Mouse (Mus musculus) liver, embryonic 13.5 days (tissue): Measurements from ENCODE around the gene Rnf4. TPM values are rescaled to one million over a fixed set of nuclear protein-coding genes. Genes with fewer than 3 reads are reported as not detected.

Experiments used
- ATAC-seq: fragments of 200-750 bp; cut with Nextera tagmentation; 2 replicates; pipeline ENCODE4 v1.8.0; 2017; ENCODE audit warnings: low read depth, mild to moderate bottlenecking, moderate number of reproducible peaks, moderate library complexity
- DNase-seq: peaks from one replicate; pipeline ENCODE4 v3.0.0; 2022
- H3K27ac ChIP-seq: fragments of 300-500 bp; sonication (generic); 2 replicates; pipeline ENCODE4 v1.5.1; 2015; ENCODE audit warnings: moderate library complexity, mild to moderate bottlenecking, inconsistent platforms
- H3K27me3 ChIP-seq: fragments of 300-500 bp; sonication (generic); 2 replicates; pipeline ENCODE4 v1.6.1; 2015; ENCODE audit warnings: mild to moderate bottlenecking, inconsistent platforms
- H3K36me3 ChIP-seq: fragments of 300-500 bp; sonication (generic); 2 replicates; pipeline ENCODE4 v1.6.1; 2015; ENCODE audit warnings: mild to moderate bottlenecking, inconsistent platforms
- H3K4me1 ChIP-seq: fragments of 300-500 bp; sonication (generic); replicated peaks from 2 replicates; pipeline ENCODE4 v1.6.1; 2015; ENCODE audit warnings: inconsistent platforms
- H3K4me2 ChIP-seq: fragments of 300-500 bp; sonication (generic); 2 replicates; pipeline ENCODE4 v1.6.1; 2015; ENCODE audit warnings: inconsistent platforms, mild to moderate bottlenecking, moderate library complexity
- H3K4me3 ChIP-seq: fragments of 300-500 bp; sonication (generic); replicated peaks from 2 replicates; pipeline ENCODE4 v1.5.1; 2015; ENCODE audit warnings: mild to moderate bottlenecking, inconsistent platforms
- H3K9ac ChIP-seq: fragments of 300-500 bp; sonication (generic); 2 replicates; pipeline ENCODE4 v1.6.1; 2015; ENCODE audit warnings: mild to moderate bottlenecking, inconsistent platforms
- H3K9me3 ChIP-seq: fragments of 300-500 bp; sonication (generic); replicated peaks from 2 replicates; pipeline ENCODE4 v1.6.1; 2016; ENCODE audit warnings: inconsistent platforms
- WGBS: fragments of 180-500 bp; shearing (Covaris S2); methylation state at CpG from one replicate; pipeline ENCODE4 v1.1.7; 2015; ENCODE audit not compliant: insufficient replicate concordance; 5-methylcytosine and 5-hydroxymethylcytosine counted together
- polyA plus RNA-seq: library from polyadenylated mRNA; unstranded; fragments of >200 nt; fragmentation: Nextera tagmentation; extraction: Ambion mirVana; gene quantifications from 2 replicates; pipeline ENCODE4 v1.2.1, GENCODE M21; 2015

The Rnf4 gene
- polyA plus RNA-seq, 1 experiment from 2014 or later, result 79.1 TPM

GRCm38 (mm10) chr5:34340246-34340645 lies 4.2 kb downstream of the Rnf4 start:
- peaks cover 50% of the 10 kb centered on the region for H3K4me1 ChIP-seq
- H3K4me2 ChIP-seq, result no peak overlapping the region
- H3K36me3 ChIP-seq, result peaks cover 39% of the 10 kb centered on the region
- 79% methylated on average over 6 of the region's 6 CpGs for WGBS
- no peak overlapping the region for H3K4me3 ChIP-seq
- H3K9ac ChIP-seq, result no peak overlapping the region
- no peaks in the 10 kb centered on the region for H3K9me3 ChIP-seq
- DNase-seq (no peak), ATAC-seq (no peak)
- H3K27ac ChIP-seq, result no peak overlapping the region
- H3K27me3 ChIP-seq, result no peaks in the 10 kb centered on the region

GRCm38 (mm10) chr5:34352084-34352631 lies 16.1 kb downstream of the Rnf4 start:
- Histone ChIP-seq H3K27ac (no peak overlapping the region), H3K4me2 (no peak overlapping the region), H3K9ac (no peak overlapping the region), H3K36me3 (peaks cover 98% of the 10 kb centered on the region), H3K4me1 (0 out of 2 replicates have a peak, but pooled peaks cover 6% of the 10 kb centered on the region), H3K9me3 (no peaks in the 10 kb centered on the region), H3K27me3 (no peaks in the 10 kb centered on the region), H3K4me3 (no peak overlapping the region)
- ATAC-seq, result no peak
- DNase-seq, result no peak
- 87% methylated on average over 3 of the region's 3 CpGs for WGBS

DNA sequence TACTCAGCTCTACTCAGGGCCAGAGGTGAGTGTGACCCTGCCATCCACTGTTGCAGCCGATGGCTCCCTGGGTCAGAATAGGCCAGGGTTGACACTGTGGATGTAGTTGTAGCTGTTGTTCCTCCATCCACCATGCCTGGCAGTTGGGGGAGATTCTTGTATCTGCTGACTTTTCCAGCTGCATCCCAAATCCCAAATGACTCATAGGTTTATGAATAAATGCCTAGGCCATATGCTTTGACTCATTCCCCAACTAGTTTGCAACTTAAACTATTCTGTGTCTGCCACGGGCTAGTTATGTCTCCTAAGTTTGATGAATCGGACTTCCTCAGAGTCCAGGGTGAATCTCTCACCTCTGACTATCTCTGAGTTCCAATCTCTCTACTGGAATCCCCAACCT lies 24.2 kb downstream of the Rnf4 start:
- no peak for ATAC-seq
- DNase-seq, result no peak
- H3K4me1 ChIP-seq, result no peaks in the 10 kb centered on the region
- H3K9me3 ChIP-seq, result no peaks in the 10 kb centered on the region
- H3K9ac ChIP-seq, result no peak overlapping the region
- H3K4me2 ChIP-seq, result no peak overlapping the region
- peaks cover 67% of the 10 kb centered on the region for H3K36me3 ChIP-seq
- no peak overlapping the region for H3K4me3 ChIP-seq
- WGBS, result 86% methylated on average over 3 of the region's 3 CpGs
- H3K27ac ChIP-seq, result no peak overlapping the region
- no peaks in the 10 kb centered on the region for H3K27me3 ChIP-seq

- H3K27me3 ChIP-seq, result no peaks in the 10 kb centered on the region
- H3K27ac ChIP-seq, result no peak overlapping the region
- ATAC-seq (no peak), DNase-seq (no peak)
- no peaks in the 10 kb centered on the region for H3K4me1 ChIP-seq
- no peak overlapping the region for H3K4me3 ChIP-seq
- peaks cover 43% of the 10 kb centered on the region for H3K36me3 ChIP-seq
- no peak overlapping the region for H3K4me2 ChIP-seq
- H3K9ac ChIP-seq, result no peak overlapping the region
- no peaks in the 10 kb centered on the region for H3K9me3 ChIP-seq
Measured at GRCm38 (mm10) chr5:34363115-34363514, 27.0 kb downstream of the Rnf4 start.

GRCm38 (mm10) chr5:34368551-34369290 lies 32.6 kb downstream of the Rnf4 start:
- Histone ChIP-seq H3K27ac (peak overlapping the region; percentile 75), H3K4me2 (peak overlapping the region; percentile 93), H3K9me3 (no peaks in the 10 kb centered on the region), H3K36me3 (peaks cover 9% of the 10 kb centered on the region; the same call in 1 of the 2 replicates), H3K4me3 (peak overlapping the region; percentile 93), H3K27me3 (no peaks in the 10 kb centered on the region), H3K4me1 (peaks cover 34% of the 10 kb centered on the region), H3K9ac (peak overlapping the region; percentile 81)
- ATAC-seq, result no peak
- DNase-seq, result no peak
- WGBS, result 63% methylated on average over 7 of the region's 7 CpGs

DNA sequence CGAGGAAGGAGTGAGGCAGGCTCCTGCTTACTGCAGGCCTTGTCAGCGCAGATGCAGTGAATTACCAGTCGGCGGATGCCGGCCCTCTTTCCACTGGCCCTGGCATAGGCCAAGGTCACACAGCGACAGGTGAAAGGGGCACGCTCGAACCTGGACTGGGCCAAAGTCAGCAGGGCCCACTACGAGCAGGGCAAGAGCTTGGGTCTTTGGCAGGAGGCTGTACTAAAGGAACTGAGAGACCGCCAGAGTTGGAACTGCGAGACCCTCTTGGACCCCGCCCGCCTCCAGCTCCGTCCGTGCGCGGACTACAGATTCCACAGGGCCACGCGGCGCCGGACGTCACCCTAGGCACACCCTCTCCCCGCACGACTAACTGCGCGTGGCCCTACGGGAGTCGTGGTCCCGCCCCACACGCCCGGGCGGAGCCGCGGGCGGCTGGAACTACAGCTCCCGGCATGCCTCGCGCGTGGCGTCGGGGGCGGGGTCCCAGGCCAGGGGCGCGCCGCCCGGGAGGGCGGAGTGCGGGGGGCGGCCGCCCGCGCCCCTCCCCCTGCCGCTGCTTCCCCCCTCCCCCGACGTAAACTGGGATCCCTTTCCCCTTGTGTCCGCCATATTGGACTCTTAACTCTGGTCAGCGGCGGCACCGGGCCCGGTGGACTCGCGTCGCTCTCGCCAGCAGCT lies 33.4 kb downstream of the Rnf4 start, which contains the start of gene Fam193a:
TSS of gene Fam193a (plus strand) at position 593 of the 681 bp plus-strand sequence.
- WGBS, result under 1% methylated on average over 56 of the region's 64 CpGs
- ATAC-seq (peak; percentile 98), DNase-seq (peak; percentile 91)
- H3K4me1 ChIP-seq, result peaks cover 39% of the 10 kb centered on the region
- H3K9ac ChIP-seq, result peak within 1 kb of the TSS; percentile 94
- no peaks in the 10 kb centered on the region for H3K9me3 ChIP-seq
- peak within 1 kb of the TSS; percentile 93 for H3K4me3 ChIP-seq
- H3K4me2 ChIP-seq, result peak within 1 kb of the TSS; percentile 94
- no peaks in the 10 kb centered on the region for H3K27me3 ChIP-seq
- H3K27ac ChIP-seq, result peak within 1 kb of the TSS; percentile 79
- H3K36me3 ChIP-seq, result peaks cover 9% of the 10 kb centered on the region; the same call in 1 of the 2 replicates

DNA sequence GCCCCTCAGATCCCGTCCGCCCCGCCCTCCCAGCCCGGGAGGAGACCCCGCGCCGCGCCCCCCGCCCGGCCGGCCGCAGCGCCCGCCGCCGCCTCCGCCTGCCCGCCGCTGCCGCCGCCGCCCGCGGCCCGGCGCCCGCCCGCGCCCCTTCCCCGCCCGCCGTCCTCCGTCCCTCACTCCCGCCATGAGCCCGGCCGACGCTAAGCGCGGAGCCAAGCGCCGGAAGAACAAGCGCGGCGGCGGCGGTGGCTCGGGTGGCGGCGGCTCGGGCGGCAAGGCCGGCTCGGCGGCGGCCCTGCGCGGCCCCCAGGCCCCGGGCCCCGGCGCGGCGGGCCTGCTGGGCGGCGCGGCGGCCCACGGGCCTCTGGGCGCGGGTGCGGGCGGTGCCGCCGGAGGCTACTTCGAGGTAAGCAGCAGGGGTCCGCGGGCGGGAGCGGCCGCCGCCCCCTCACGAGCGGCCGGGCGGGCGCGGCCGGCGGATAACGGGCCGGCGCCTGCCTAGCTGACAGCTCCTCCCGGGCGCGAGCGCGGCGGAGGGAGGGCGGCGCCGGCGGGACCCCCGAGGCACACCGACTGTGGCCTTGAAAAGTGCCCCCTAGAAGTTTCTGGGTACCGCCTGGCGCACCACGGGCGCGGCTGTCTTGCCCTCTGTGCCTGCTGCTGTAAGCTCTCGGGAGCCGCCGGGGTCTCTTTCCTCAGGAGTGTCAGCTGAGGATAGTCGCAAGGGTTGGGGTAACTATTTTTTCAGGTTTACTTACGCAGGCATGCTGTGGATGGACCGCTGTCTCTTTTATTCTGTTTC lies 34.1 kb downstream of the Rnf4 start:
- ATAC-seq, result peak; percentile 21; the same call in 1 of the 2 replicates
- WGBS, result under 1% methylated on average over 47 of the region's 114 CpGs
- H3K9me3 ChIP-seq, result no peaks in the 10 kb centered on the region

GRCm38 (mm10) chr5:34370840-34371239 lies 34.8 kb downstream of the Rnf4 start:
- WGBS, result 24% methylated on average over 8 of the region's 8 CpGs
- ATAC-seq (no peak), DNase-seq (no peak)
- peaks cover 43% of the 10 kb centered on the region for H3K4me1 ChIP-seq
- peak overlapping the region; percentile 94 for H3K9ac ChIP-seq
- no peaks in the 10 kb centered on the region for H3K27me3 ChIP-seq
- peak overlapping the region; percentile 79; the same call in 1 of the 2 replicates for H3K27ac ChIP-seq
- H3K4me2 ChIP-seq, result peak overlapping the region; percentile 94
- no peaks in the 10 kb centered on the region for H3K36me3 ChIP-seq
- H3K9me3 ChIP-seq, result no peaks in the 10 kb centered on the region
- peak overlapping the region; percentile 93 for H3K4me3 ChIP-seq

More for the DNA sequence above, 34.1 kb downstream of the Rnf4 start:
- Histone ChIP-seq H3K27me3 (no peaks in the 10 kb centered on the region), H3K9ac (peak overlapping the region; percentile 94), H3K27ac (peak overlapping the region; percentile 79), H3K4me2 (peak overlapping the region; percentile 94), H3K36me3 (0 out of 2 replicates have a peak, but pooled peaks cover 3% of the 10 kb centered on the region), H3K4me1 (peaks cover 43% of the 10 kb centered on the region), H3K4me3 (peak overlapping the region; percentile 93)
- DNase-seq, result peak; percentile 28

GRCm38 (mm10) chr5:34372141-34372540 lies 36.1 kb downstream of the Rnf4 start:
- Histone ChIP-seq H3K9ac (no peak overlapping the region), H3K4me1 (peaks cover 49% of the 10 kb centered on the region), H3K4me2 (peak overlapping the region; percentile 34), H3K27ac (no peak overlapping the region), H3K4me3 (0 out of 2 replicates have a peak overlapping the region, but pooled peaks have one; percentile 0), H3K27me3 (no peaks in the 10 kb centered on the region), H3K36me3 (no peaks in the 10 kb centered on the region), H3K9me3 (no peaks in the 10 kb centered on the region)
- DNase-seq, result no peak
- no peak for ATAC-seq

DNA sequence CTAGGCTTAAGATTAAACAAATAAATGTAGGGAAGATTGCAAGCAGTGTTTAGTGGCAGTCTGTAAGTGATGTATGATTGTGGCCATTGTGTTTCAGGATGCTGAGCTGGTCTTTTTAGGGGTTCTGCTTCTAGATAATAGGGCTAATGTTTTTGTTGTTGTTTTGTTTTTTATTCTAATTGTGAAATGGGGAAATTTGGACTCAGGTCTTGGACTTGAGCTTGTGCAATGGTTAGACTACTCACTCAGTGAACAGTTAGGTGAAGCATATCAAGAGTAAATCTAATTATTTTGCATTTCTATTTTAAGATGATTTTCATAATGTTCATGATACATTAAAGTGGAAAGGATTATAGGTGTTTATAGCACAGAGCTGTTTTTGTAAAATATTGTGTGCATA lies 36.5 kb downstream of the Rnf4 start:
- Histone ChIP-seq H3K27me3 (no peaks in the 10 kb centered on the region), H3K4me2 (peak overlapping the region; percentile 34; the same call in 1 of the 2 replicates), H3K9ac (no peak overlapping the region), H3K4me1 (peaks cover 53% of the 10 kb centered on the region), H3K27ac (no peak overlapping the region), H3K4me3 (no peak overlapping the region), H3K36me3 (no peaks in the 10 kb centered on the region), H3K9me3 (no peaks in the 10 kb centered on the region)
- DNase-seq, result no peak
- no peak for ATAC-seq

GRCm38 (mm10) chr5:34378787-34379186 lies 42.7 kb downstream of the Rnf4 start:
- H3K27ac ChIP-seq, result no peak overlapping the region
- H3K9me3 ChIP-seq, result no peaks in the 10 kb centered on the region
- H3K27me3 ChIP-seq, result no peaks in the 10 kb centered on the region
- no peak overlapping the region for H3K9ac ChIP-seq
- DNase-seq (no peak), ATAC-seq (no peak)
- no peak overlapping the region for H3K4me3 ChIP-seq
- H3K4me2 ChIP-seq, result no peak overlapping the region
- H3K4me1 ChIP-seq, result peaks cover 38% of the 10 kb centered on the region
- no peaks in the 10 kb centered on the region for H3K36me3 ChIP-seq
